Mouse (Mus musculus): ENCODE measurements around the gene Epha10. TPM values are rescaled to one million over a fixed set of nuclear protein-coding genes. Genes with fewer than 3 reads are reported as not detected.
A peak's percentile ranks its signal among the peaks of the same experiment; 100 is the strongest.

Epha10 gene
- total RNA-seq (2021) = 1 to 10 TPM; 1.9 to 2.4 TPM
- long read RNA-seq, experiment 1, partial matches to known transcripts = 1 of 1 reads
- long read RNA-seq, experiment 1, other reads (novel, unspliced or antisense) = 0 of 1 reads
- long read RNA-seq, experiment 2, partial matches to known transcripts = 1 of 2 reads
- long read RNA-seq, experiment 2, other reads (novel, unspliced or antisense) = 1 of 2 reads

DNA sequence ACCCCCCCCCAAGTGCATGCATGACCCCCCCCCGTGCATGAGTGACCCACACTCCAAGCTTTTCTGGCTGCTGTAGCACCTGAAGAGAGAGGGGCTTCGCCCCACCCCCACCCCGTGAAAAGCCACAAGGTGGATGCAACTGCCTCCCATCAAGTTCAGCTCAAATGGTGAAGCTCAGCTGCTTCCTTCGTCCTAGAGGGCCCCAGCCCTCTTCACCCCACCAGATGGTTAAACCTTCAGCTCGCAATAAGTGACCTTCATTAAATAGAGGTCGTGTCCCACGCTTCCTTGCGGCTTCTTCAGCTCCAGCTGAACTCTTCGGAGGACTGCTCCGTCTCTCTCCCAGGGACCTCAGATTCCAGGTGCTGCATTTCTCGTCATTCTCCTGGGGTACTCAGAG is at the start of gene Epha10:
Epha10 (plus strand) TSS at position 301 of the 400 bp plus-strand sequence.
- DNase-seq (ENCODE audit: low spot score in 2 of 2) = no peak

DNA sequence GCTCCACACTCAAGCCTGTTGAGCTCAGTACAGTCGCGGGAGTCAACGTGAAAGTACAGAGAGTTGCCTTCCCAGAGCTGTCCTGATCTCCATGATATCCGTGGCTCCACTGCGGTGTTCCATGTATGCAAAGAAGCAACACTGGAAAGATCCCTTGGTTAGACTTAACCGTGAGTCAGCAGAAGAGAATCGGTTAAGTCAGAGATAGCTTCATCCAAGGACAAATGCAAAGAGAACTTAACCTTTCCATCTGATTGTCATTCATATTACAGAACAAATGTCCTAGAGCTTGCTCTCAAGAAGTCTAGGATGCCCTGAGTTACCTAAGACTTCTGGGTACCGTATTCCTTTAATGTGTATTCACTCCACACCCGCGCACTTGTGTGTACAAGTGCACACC is 47.9 kb upstream of the Epha10 start:
- no peak for DNase-seq (ENCODE audit: low spot score in 2 of 2)

DNA sequence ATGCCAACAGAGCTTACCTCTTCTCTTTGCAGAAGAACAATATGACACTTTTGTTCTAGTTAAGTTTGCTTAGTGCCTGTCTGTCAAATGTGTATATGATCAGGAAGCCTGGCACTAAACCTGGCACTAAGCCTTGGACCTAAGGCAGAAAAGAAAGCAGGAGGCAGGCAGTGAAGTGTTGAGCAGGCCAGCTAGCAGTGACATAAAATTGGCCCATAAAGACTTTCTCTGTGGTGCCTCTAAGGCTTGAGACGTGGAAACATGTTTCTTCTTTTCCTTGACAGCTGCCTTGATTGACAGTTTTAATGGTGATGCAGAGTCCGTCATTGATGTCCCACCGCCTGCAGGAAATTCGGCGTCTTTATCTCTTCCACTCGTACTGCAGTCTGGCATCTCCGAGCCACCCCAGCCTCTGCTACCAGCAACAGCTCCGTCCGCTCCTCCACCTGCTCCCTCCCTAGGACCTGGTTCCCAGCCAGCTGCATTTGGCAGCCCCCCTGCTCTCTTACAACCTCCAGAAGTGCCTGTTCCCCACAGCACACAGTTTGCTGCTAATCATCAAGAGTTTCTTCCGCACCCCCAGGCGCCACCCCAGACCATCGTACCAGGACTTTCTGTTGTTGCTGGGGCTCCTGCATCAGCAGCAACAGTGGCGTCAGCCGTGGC is 42.5 kb upstream of the Epha10 start:
- DNase-seq (ENCODE audit: low spot score in 2 of 2) = no peak

DNA sequence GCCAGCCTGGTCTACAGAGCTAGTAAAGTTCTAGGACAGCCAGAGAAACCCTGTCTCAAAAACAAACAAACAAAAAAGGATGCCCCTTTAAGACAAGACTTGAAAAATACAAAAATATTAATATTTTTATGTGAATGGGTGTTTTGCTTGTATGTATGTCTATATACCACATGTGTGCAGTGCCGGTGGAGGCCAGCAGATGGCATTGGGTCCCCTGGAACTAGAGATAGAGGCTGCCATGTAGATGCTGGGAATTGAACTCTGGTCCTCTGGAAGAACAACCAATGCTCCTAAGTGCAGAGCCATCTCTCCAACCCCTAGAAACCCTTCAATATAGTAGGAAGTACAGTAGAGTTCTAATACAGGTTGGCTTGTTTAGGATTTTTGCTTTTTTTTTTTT is 39.7 kb upstream of the Epha10 start:
- no peak for DNase-seq (ENCODE audit: low spot score in 2 of 2)

DNA sequence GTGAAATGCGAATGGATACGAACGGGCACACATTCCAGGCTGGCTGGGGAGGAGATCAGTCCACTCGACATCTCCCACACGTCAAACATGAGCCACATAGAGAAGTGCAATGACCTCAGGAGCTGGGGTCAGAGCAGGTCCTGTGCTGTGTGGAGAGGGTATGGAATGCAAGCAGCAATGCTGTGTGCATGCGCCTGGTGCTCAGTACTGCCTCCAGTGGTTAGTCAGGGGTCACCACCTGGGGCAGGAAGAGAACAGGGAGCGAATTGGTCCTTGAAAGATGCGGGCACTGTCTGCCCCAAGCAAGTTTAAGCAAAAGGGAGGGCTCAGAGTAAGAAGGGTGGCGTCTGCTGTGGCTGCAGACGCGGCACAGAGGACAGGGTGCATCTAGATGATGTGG is 37.2 kb upstream of the Epha10 start:
- DNase-seq (ENCODE audit: low spot score in 2 of 2) = no peak

DNA sequence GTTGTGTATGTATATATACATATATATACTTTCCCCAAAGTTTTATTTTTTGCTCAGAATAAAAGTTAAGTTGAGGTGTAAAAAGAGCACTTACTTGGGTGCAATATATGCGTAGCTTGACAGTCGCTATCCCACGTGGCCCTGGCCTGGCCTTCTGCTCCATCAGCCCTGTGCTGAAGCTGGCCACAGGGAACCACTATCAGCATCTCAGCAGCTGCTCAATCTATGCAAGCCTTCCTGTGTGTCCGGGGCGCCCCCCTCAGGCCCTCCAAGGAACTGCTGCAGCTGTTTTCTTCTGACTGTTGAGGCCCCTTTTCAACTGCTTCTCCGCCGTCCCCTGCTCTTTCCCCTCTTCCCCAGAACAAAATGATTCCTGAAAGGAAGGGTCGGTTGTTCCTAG is 33.1 kb upstream of the Epha10 start:
- DNase-seq (ENCODE audit: low spot score in 2 of 2) = peak; percentile 77 to 80

DNA sequence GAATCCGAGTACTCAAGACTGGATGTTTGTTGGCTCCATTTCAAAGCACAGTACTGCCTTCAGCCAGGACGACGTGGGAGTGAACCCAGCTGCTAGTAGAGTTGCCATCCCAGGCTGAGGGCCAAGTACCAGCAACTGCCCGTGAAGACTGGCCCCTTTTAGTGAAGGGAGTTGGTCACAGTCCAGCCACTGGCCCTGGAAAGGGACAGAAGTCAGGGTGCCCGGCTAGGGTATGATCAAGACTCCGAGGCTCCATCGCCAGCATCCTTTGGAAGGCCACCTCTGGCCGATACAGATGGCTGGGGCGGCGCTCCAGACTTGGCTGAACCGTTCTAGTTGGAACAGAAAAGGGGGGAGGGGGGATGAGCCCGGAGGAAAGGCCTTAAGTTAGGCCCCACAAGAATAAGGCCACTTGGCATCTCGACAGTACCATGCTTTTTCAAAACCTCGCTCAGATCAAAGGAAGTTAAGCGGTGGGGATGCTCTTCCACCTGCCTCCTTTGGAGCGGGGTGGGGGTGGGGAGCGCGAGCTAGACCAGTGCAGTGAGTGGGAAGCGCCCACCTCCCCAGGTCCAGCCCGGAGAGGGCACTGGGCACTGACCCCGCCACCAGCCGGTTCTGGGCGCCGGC is 31.0 kb upstream of the Epha10 start:
- peak; percentile 26 to 34 for DNase-seq (ENCODE audit: low spot score in 2 of 2)

DNA sequence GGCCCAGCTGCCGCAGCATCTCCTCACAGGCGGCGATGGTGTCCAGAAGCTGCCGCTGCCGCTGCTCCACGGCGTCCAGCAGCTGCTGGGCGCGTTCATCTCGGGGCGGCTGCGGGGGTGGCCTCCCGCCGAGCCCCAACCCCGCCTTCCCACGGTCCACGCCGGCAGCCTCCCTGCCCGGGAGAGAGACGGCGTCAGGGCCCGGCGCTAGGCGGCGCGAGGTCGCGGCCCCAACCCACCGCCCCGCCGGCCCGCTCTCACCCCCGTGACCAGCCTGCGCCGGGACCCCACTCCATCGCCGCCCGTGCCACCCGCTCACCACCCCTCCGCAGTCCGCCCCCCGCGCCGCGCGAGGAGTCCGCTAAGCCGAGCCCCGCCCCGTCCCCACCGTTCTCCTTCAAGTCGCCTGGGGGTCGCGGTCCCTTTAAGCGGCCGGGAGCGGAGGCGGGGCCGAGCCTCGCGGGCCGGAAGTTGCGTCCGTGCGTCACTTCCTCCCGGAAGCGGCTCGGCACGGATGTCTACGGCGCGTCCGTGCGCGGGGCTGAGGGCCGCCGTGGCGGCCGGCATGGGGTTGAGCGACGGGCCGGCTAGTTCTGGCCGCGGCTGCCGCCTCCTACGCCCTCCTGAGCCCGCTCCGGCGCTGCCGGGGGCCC is 30.3 kb upstream of the Epha10 start, which contains the start of gene Yrdc:
Yrdc (plus strand) TSS at position 419 of the 653 bp plus-strand sequence.
- DNase-seq (ENCODE audit: low spot score in 2 of 2) = peak; percentile 91 to 93

DNA sequence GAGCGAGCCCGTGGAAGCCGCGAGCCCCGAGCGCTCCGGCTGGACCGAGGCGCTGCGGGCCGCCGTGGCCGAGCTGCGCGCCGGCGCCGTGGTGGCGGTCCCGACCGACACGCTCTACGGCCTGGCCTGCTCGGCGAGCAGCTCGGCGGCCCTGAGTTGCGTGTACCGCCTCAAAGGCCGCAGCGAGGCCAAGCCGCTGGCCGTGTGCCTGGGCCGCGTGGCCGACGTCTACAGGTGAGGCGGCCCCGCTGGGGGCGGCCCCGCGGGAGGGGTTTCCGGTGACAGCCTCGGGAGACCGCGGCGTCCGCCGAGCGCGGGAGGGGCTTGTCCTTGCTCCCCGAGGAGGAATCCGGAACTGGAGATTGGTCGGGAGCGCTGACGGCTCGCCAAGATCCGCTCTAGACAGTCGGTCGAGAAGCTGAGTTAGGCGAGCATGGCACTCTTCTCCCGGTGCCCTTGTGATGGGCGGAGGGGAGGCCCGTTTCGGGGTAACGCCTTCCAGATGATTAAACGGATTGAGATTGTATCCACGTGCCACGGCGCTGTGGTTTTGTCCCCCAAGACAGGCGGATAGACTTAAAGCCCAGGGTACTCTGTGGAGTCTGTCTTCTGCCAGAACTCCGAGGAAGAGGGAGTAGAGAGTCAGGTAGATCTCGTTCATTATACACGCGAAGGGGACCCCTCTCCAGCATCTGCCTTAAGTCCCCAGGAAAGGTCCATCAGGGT is 29.6 kb upstream of the Epha10 start, which contains the start of gene 1110065P20Rik:
1110065P20Rik (minus strand) TSS at position 264 of the 726 bp plus-strand sequence.
- peak; percentile 79 to 80 for DNase-seq (ENCODE audit: low spot score in 2 of 2)

DNA sequence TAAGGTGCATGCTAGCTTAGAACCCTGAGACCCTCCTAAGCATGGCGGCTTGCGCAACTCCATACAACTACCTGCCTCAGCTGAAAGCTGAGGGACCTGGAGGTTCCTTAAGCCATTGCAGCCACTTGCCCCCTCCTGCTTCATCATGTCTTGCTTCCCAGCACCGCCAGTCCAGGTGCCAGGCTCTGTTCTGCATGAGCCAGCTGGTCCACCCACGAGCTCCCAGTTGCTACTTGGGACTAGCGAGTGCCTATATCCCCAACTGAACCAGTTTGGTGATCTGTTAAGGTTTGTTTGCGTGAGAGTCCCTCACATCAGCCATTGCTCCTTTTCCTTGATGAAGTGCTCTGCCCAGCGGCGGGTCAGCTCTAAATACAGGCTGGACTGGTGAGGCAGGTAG is 24.4 kb upstream of the Epha10 start:
- no peak for DNase-seq (ENCODE audit: low spot score in 2 of 2)

DNA sequence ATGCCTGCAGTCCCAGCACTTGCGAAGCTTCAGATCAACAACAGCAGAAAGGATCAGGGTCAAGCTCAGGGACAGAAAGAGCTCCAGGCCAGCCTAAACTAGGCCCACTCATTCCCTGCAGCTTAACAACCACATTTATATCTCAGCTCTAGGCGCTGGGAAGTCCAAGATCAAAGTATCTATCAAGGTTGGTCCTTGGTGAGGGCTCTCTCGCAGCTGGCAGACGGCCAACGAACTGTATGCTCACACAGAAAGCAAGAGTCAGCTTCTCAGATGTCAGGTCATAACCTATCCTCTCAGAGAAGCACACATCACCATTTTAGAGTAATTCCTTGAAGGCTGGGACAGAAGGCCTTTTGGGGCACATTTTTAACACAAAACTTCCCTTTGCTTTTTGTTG is 22.3 kb upstream of the Epha10 start:
- peak; percentile 61 to 65 for DNase-seq (ENCODE audit: low spot score in 2 of 2)

DNA sequence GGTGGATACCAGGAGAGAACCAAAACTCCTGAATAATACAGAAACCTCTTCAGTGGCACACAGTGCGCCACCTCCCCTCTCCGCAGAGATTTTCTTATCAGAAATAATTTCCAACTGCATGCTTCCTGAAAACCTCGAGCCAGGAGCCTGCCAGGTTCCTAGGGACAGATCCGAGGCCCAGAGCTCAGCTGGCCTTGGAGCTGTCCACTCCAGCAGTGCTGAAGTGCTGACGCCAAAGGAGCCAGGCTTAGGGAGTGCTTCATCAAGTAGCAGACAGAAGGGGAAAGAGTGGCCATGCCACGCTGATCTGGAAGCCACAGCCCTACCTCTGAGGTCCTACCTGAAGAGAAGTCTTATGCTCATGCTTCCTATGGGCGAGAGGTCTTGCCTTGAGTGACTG is 20.3 kb upstream of the Epha10 start:
- peak; percentile 72 to 73 for DNase-seq (ENCODE audit: low spot score in 2 of 2)

DNA sequence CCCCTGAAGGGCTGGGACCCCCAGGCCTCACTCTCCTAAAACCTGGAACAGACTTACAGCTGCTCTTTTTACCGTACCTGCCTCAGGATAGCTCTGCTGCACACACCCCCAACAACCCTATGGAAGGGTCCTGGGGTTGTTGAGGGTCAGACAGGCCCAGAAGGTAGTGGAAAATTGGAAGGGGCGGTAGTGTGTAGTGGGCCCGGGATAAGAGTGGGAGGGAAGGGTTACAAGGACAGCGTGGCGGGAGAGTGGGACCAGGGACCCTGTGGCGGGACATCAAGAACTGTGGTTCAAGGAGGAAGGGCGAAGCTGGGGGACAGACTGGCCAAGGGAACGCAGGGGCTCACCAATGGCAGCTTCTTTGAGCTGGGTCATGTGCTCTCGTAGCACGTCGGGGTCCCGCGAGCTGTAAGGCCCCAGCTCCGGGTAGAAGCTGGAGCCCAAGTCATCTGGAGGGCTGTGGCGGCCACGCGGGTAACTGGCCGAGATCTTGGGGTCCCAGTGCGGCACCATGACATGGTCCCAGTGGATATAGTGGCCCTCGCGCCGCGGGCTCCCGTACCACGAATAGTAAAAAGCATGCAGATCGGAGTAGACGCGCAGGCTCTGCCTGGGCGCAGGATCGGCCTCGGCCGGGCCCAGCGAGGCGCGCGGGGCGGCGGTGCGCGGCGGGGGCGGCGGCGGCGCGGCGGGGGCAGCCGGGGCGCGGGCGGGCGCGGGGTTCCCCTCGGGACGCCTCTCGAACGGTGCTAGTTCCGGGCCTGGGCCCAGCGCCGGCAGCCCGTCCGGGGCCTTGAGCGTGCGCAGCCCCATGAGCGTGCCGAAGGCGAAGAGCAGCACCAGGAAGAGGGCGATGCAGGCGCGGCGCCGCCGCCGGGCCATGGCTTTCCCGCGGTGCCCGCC is 19.2 kb upstream of the Epha10 start, which contains the start of gene Maneal:
Maneal (minus strand) TSS at position 889 of the 906 bp plus-strand sequence.
- DNase-seq (ENCODE audit: low spot score in 2 of 2) = no peak

DNA sequence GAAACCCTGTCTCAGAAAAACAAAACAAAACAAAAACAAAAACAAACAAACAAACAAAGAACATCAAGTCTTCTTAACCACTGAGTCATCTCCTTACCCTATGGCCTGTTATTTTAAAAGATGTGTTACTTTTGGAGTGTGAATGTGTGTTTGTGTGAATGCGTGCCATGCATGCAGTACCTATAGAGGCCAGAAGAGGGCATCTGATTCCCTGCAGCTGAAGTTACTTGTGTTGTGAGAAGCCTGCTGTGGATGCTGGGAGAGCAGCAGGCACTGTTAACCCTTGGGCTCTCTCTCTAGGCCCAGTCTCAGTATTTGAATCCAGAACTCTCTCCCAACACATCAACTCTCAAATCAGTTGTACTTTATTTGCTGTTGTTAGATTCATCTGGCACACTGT is 8.0 kb upstream of the Epha10 start:
- DNase-seq (ENCODE audit: low spot score in 2 of 2) = no peak

DNA sequence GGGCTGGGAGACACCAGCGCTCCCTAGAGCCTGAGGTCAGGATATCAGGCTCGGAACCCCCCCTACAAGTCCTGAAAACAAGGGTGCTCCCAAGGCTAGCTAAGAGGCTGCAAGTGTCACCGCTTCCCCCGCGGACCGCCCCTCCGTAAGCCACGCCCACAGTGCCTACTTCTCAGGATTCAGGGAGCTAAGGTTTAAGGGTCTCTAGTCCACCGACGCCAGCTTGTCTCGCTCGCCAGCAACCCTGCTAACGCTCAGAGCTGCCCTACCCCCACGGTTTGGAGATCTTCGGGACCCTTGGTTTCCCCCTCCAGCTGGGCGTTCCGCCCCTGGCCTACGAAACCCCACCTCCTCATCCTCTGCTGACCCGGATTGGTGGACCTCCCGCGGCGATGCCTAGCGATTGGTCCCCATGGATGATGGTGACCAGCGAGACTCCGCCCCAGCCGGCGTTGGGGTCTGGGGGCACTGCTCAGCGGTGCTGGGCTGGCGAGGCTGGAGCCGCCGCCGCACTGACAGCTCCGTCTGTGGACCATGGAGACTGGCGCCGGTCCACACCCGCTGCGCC is 726 bp downstream of the Epha10 start:
- no peak for DNase-seq (ENCODE audit: low spot score in 2 of 2)

DNA sequence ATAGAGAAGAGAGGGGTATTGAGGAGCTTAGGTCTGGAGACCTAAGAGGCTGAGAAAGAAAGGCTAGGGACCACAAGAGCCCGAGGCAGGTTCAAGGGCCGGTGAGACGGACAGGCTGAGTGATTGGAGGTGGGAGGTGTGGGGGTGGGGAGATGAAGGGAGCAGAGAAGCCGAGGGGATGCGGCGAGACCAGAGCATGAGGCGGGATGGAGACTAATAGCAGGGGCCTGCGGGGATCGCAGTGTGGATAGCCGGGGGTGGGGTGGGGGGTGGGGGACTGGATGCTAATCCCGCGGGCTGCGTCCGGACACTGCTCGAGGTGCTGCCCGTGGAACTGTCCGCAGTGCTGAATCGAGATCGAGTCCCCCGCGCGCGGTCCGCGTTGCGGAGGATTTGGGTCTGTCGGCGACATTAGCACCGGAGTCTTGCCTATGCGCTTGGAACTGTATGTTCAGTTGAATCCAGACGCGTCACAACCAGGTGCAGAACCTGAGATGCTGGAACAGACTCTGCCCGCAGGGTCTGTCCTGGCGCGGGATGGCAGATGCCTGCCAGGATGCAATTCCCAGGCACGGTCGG is 1.5 kb downstream of the Epha10 start:
- peak; percentile 43 to 46 for DNase-seq (ENCODE audit: low spot score in 2 of 2)

DNA sequence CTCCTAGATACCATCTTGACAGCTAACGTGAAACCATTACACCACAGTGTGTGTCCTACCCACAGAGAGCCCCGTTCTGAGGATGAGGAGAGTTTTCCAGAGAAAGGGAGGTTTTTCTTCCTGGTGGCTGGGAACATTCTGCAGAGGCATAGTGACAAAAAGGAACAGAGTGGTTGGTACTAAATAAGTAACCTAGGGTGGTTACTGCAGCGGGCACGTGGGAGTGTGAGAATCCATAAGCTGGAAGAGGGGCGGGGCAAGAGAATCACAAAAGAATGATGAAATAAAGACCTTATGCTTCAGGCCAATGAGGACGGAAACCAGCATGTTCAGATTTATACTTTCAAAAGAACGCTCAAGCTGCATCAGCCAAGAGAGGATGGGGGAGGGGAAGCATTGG is 8.0 kb downstream of the Epha10 start:
- no peak for DNase-seq (ENCODE audit: low spot score in 2 of 2)

DNA sequence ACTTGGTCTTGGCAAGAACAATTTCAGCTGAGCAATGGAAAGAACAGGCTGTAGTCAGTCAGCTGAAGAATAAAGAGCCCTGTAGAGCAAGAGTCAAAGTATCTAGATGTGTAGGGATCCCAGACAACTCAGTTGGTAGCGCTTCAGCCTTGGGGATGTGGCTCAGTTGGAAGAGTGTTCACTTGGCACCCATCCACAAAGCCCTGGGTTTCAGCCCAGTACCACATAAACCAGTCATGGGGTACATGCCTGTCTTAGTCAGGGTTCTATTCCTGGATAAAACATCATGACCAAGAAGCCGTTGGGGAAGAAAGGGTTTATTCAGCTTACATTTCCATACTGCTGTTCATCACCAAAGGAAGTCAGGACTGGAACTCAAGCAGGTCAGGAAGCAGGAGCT is 9.2 kb downstream of the Epha10 start:
- DNase-seq (ENCODE audit: low spot score in 2 of 2) = no peak

DNA sequence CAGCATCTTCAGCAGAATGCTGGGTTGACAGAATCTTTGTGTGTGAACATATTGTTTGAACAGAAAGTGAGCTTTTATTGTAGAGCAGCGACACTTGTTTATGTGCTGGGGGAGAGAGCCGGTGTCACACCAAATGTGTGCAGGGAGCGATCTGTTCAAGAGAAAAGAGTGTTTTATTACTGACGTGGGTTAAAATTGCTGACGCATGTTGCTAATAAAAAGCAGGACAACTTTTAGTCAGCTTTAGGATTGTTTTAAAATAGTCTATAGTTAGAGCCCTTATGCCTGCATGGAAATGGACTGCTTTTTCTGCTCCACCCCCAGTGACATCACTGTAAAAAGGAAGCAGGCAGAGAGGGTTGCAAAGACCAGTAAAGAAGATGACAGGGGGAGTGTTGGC is 10.1 kb downstream of the Epha10 start:
- DNase-seq (ENCODE audit: low spot score in 2 of 2) = no peak
